Mouse (Mus musculus): ENCODE results near the gene H2-DMa. TPM values are rescaled to one million over a fixed set of nuclear protein-coding genes. Genes with fewer than 3 reads are reported as not detected.
"Not testable (repeated sequence)": the region's sequence is repeated elsewhere in the genome, so short reads cannot be mapped to it uniquely, and the experiment has no call there.

Gene H2-DMa
- total RNA-seq, 4 experiments from 2014 or later = 20.7 to 35.3 (median 30.7) TPM

GRCm38 (mm10) chr17:34124649-34125048, 5.3 kb downstream of the H2-DMa start:
- DNase-seq (ENCODE audit: low spot score in 2 of 2) = no peak

- no peak for DNase-seq (ENCODE audit: low spot score in 2 of 2)
These were observed 7.6 kb downstream of the H2-DMa start for GRCm38 (mm10) chr17:34126826-34127420.

GRCm38 (mm10) chr17:34127475-34127874, 8.1 kb downstream of the H2-DMa start:
- no peak for DNase-seq (ENCODE audit: low spot score in 2 of 2)

- DNase-seq (ENCODE audit: low spot score in 2 of 2) = peak in 1 of 2 experiments; percentile 69
These were observed 9.1 kb downstream of the H2-DMa start for GRCm38 (mm10) chr17:34128264-34128937.

GRCm38 (mm10) chr17:34128944-34129791, 9.8 kb downstream of the H2-DMa start:
- no peak for DNase-seq (ENCODE audit: low spot score in 2 of 2)

GRCm38 (mm10) chr17:34130073-34130947, 11.0 kb downstream of the H2-DMa start:
- DNase-seq (ENCODE audit: low spot score in 2 of 2) = no peak

- no peak for DNase-seq (ENCODE audit: low spot score in 2 of 2)
These were observed 12.6 kb downstream of the H2-DMa start for GRCm38 (mm10) chr17:34131911-34132310.

- no peak for DNase-seq (ENCODE audit: low spot score in 2 of 2)
These were observed 13.9 kb downstream of the H2-DMa start for GRCm38 (mm10) chr17:34133289-34133688.

GRCm38 (mm10) chr17:34134451-34134850, 15.1 kb downstream of the H2-DMa start:
- DNase-seq (ENCODE audit: low spot score in 2 of 2) = no peak

- peak; percentile 98 for DNase-seq (ENCODE audit: low spot score in 2 of 2)
These were observed 16.2 kb downstream of the H2-DMa start for GRCm38 (mm10) chr17:34135297-34136224.

- DNase-seq (ENCODE audit: low spot score in 2 of 2) = no peak
These were observed 18.3 kb downstream of the H2-DMa start for GRCm38 (mm10) chr17:34137601-34138000.

GRCm38 (mm10) chr17:34138655-34139054, 19.3 kb downstream of the H2-DMa start:
- DNase-seq (ENCODE audit: low spot score in 2 of 2) = no peak

- DNase-seq (ENCODE audit: low spot score in 2 of 2) = no peak
These were observed 20.1 kb downstream of the H2-DMa start for GRCm38 (mm10) chr17:34139416-34139815.

GRCm38 (mm10) chr17:34140240-34140639, 20.9 kb downstream of the H2-DMa start:
- DNase-seq (ENCODE audit: low spot score in 2 of 2) = no peak

GRCm38 (mm10) chr17:34141448-34141847, 22.1 kb downstream of the H2-DMa start:
- DNase-seq (ENCODE audit: low spot score in 2 of 2) = no peak

- DNase-seq (ENCODE audit: low spot score in 2 of 2) = no peak
These were observed 23.2 kb downstream of the H2-DMa start for GRCm38 (mm10) chr17:34142456-34143010.

- DNase-seq (ENCODE audit: low spot score in 2 of 2) = no peak
These were observed 23.7 kb downstream of the H2-DMa start, which contains the start of gene H2-DMb2 for GRCm38 (mm10) chr17:34143033-34143432. TSS of gene H2-DMb2 (plus strand) at chr17:34143307.

- DNase-seq (ENCODE audit: low spot score in 2 of 2) = no peak
These were observed 24.1 kb downstream of the H2-DMa start for GRCm38 (mm10) chr17:34143461-34143860.

GRCm38 (mm10) chr17:34144221-34144620, 24.9 kb downstream of the H2-DMa start:
- DNase-seq (ENCODE audit: low spot score in 2 of 2) = not testable (repeated sequence)

- no peak for DNase-seq (ENCODE audit: low spot score in 2 of 2)
These were observed 25.6 kb downstream of the H2-DMa start for GRCm38 (mm10) chr17:34144960-34145371.

Measured in left cerebral cortex, adult 8-10 months (tissue).